ENCODE assay signal across 8 mouse cellular contexts in genomic region chrX:18162861-18163731, GRCm38 (mm10). TPM values are rescaled to one million over a fixed set of nuclear protein-coding genes. Genes with fewer than 3 reads are reported as not detected.
A peak's percentile ranks its signal among the peaks of the same experiment; 100 is the strongest.
DNase-seq lines count a peak whose midpoint lies in the region; ATAC-seq and TF ChIP-seq lines count a peak whose summit lies in the region.

No protein-coding gene starts in this region.

- no peak for DNase-seq in Patski (ENCODE audit: low read depth, low spot score)
- DNase-seq in cerebellum, postnatal 14 days, result peak; percentile 72 to 82
- DNase-seq in frontal cortex, postnatal 25 days (ENCODE audit: low spot score in 2 of 2), result peak; percentile 17 to 40
- peak; percentile 51 for DNase-seq in left cerebral cortex, postnatal 14 days (ENCODE audit: low spot score in 2 of 2)
- peak; percentile 58 for DNase-seq in right cerebral cortex, postnatal 25 days
- peak; percentile 15 to 69 for DNase-seq in urinary bladder, postnatal 36 days (ENCODE audit: low spot score in 2 of 2)

- peak overlapping the region; percentile 87 for H3K9ac ChIP-seq in hindbrain, embryonic 15.5 days

- intact Hi-C loops in left cerebral cortex, postnatal 14 days (cut with DNase I), result loop anchor here (5.0 to 10.0 kb wide), 3 partner anchors 89 to 591 kb away; partner anchors contain the start of gene Fundc1

- H3K27ac ChIP-seq in hindbrain, embryonic 15.5 days (replicated peaks), result peak overlapping the region; percentile 97

- TF ChIP-seq CTCF in Patski (IDR thresholded peaks at IDR 0.05), result no peak

- H3K4me1 ChIP-seq in hindbrain, embryonic 15.5 days (replicated peaks), result no peaks in the 10 kb centered on the region

- no peaks in the 10 kb centered on the region for H3K27me3 ChIP-seq in Patski
- no peaks in the 10 kb centered on the region for H3K27me3 ChIP-seq in hindbrain, embryonic 15.5 days

- in situ Hi-C loops in Patski (cut with MboI; ENCODE audit: low pct_unique_long_range_greater_than_20kb), result loop anchor here (10.0 to 25.0 kb wide), 4 partner anchors 438 to 1138 kb away; partner anchors contain the start of gene Fundc1

- under 1% methylated on average over 85 of the region's 95 CpGs for WGBS in hindbrain, embryonic 15.5 days

- peak overlapping the region; percentile 93 for H3K4me3 ChIP-seq in hindbrain, embryonic 15.5 days

- H3K36me3 ChIP-seq in hindbrain, embryonic 15.5 days, result no peaks in the 10 kb centered on the region

- peak; percentile 12 for ATAC-seq in Patski
- 0 out of 2 replicates have a peak, but pooled peaks have one; percentile 9 for ATAC-seq in hindbrain, embryonic 15.5 days (ENCODE audit: low FRiP score, low read depth)
- ATAC-seq in megakaryocyte progenitor cell, adult 5-6 weeks (replicated peaks; ENCODE audit: poor library complexity), result 0 out of 2 replicates have a peak, but pooled peaks have one; percentile 9

- no peaks in the 10 kb centered on the region for H3K9me3 ChIP-seq in hindbrain, embryonic 15.5 days

- POLR2A ChIA-PET in Patski (lab: Charles Lee), result no interaction called here

- CTCF ChIA-PET in Patski (lab: Charles Lee), result no interaction called here

- peak overlapping the region; percentile 68 for H3K4me2 ChIP-seq in hindbrain, embryonic 15.5 days

RNA-seq across cellular contexts. Expression of gene Kdm6a, which starts 0.7 kb away (rescaled TPM):
- polyA plus RNA-seq in Patski (2021), result 42.7 TPM
- polyA plus RNA-seq in hindbrain, embryonic 15.5 days (2015; fragmentation: Nextera tagmentation; extraction: Ambion mirVana), result 16.9 and 18.1 TPM in 2 replicates
- 10 to 100 TPM; 40.9 to 52.4 TPM for total RNA-seq in left cerebral cortex, postnatal 14 days (2021)
- 45.1 and 47.5 TPM in 2 replicates for total RNA-seq in megakaryocyte progenitor cell, adult 5-6 weeks (2015)
- 36.9 and 39.8 TPM in 2 replicates for total RNA-seq in megakaryocyte progenitor cell, adult 5-6 weeks (2017)

RNA-seq across cellular contexts. Expression of gene Dusp21, which starts 17.4 kb away (rescaled TPM):
- not detected for polyA plus RNA-seq in Patski (2021)
- not detected in 2 replicates for polyA plus RNA-seq in hindbrain, embryonic 15.5 days (2015; fragmentation: Nextera tagmentation; extraction: Ambion mirVana)
- total RNA-seq in left cerebral cortex, postnatal 14 days (2021), result not detected
- total RNA-seq in megakaryocyte progenitor cell, adult 5-6 weeks (2015), result not detected in 2 replicates
- not detected in 2 replicates for total RNA-seq in megakaryocyte progenitor cell, adult 5-6 weeks (2017)
